7 mouse cellular contexts compared by ENCODE assay signal in the genomic region with DNA sequence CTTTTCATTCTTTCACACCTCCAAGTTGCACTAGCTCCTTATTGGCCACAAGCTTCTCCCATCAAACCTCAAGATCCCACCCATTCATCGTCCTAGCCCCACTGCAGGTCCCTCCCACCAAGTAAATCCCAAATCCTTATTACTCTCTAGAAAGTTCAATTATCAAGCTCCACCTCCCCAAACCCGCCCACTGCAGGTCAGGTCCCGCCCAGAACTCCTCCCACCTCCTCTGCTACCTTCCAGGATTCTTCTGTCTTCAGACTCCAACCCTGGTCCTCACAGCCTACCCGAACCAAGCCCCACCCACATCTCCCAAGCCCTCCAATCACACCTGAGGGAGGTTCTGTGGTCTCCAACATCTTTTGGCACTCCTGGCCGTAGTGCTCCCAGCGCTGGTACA. TPM values are rescaled to one million over a fixed set of nuclear protein-coding genes. Genes with fewer than 3 reads are reported as not detected.
A peak's percentile ranks its signal among the peaks of the same experiment; 100 is the strongest.
DNase-seq lines count a peak whose midpoint lies in the region; ATAC-seq lines count a peak whose summit lies in the region.

No protein-coding gene starts in this region.

- H3K9me3 ChIP-seq in embryonic facial prominence, embryonic 11.5 days (replicated peaks; ENCODE audit: control insufficient read depth, low read length), result no peaks in the 10 kb centered on the region
- H3K9me3 ChIP-seq in kidney, embryonic 15.5 days (replicated peaks), result no peaks in the 10 kb centered on the region
- peaks cover 2% of the 10 kb centered on the region; the same call in 1 of the 2 replicates for H3K9me3 ChIP-seq in midbrain, embryonic 11.5 days (ENCODE audit: control insufficient read depth, low read length)

- H3K27me3 ChIP-seq in embryonic facial prominence, embryonic 11.5 days (ENCODE audit: control insufficient read depth, insufficient read depth, low read length), result peaks cover 19% of the 10 kb centered on the region
- peaks cover 55% of the 10 kb centered on the region for H3K27me3 ChIP-seq in kidney, embryonic 15.5 days
- H3K27me3 ChIP-seq in midbrain, embryonic 11.5 days (ENCODE audit: control insufficient read depth, insufficient read depth, low read length), result peaks cover 32% of the 10 kb centered on the region

- peaks cover 2% of the 10 kb centered on the region for H3K4me1 ChIP-seq in embryonic facial prominence, embryonic 11.5 days (ENCODE audit: control insufficient read depth, insufficient read depth, low read length)
- H3K4me1 ChIP-seq in kidney, embryonic 15.5 days, result peaks cover 42% of the 10 kb centered on the region
- peaks cover 13% of the 10 kb centered on the region for H3K4me1 ChIP-seq in midbrain, embryonic 11.5 days (ENCODE audit: control insufficient read depth, insufficient read depth, low read length)

- H3K9ac ChIP-seq in embryonic facial prominence, embryonic 11.5 days (replicated peaks; ENCODE audit: low read length), result no peak overlapping the region
- H3K9ac ChIP-seq in kidney, embryonic 15.5 days, result no peak overlapping the region
- no peak overlapping the region for H3K9ac ChIP-seq in midbrain, embryonic 11.5 days (ENCODE audit: low read length)

- no peak overlapping the region for H3K4me3 ChIP-seq in embryonic facial prominence, embryonic 11.5 days (ENCODE audit: low read depth, low read length)
- H3K4me3 ChIP-seq in kidney, embryonic 15.5 days (replicated peaks), result peak overlapping the region; percentile 25
- no peak overlapping the region for H3K4me3 ChIP-seq in midbrain, embryonic 11.5 days (ENCODE audit: low read depth, low read length)

- peak; percentile 63 for DNase-seq in MN1 (ENCODE audit: low spot score)
- peak; percentile 65 for DNase-seq in embryonic facial prominence, embryonic 11.5 days (ENCODE audit: low spot score)
- DNase-seq in midbrain, embryonic 11.5 days (ENCODE audit: low spot score, missing footprints), result no peak
- DNase-seq in thymus, postnatal 0 days (ENCODE audit: low spot score), result no peak
- no peak for DNase-seq in cerebellum, adult 9-10 months
- DNase-seq in adrenal gland, postnatal 25 days, result no peak

- H3K4me2 ChIP-seq in embryonic facial prominence, embryonic 11.5 days (ENCODE audit: low read depth, low read length), result peak overlapping the region; percentile 17; the same call in 1 of the 2 replicates
- H3K4me2 ChIP-seq in kidney, embryonic 15.5 days, result peak overlapping the region; percentile 51
- H3K4me2 ChIP-seq in midbrain, embryonic 11.5 days, result 0 out of 2 replicates have a peak overlapping the region, but pooled peaks have one; percentile 11

- no peak overlapping the region for H3K27ac ChIP-seq in embryonic facial prominence, embryonic 11.5 days (replicated peaks; ENCODE audit: low read depth, low read length)
- no peak overlapping the region for H3K27ac ChIP-seq in kidney, embryonic 15.5 days
- no peak overlapping the region for H3K27ac ChIP-seq in midbrain, embryonic 11.5 days (ENCODE audit: low read depth, low read length)

- no peaks in the 10 kb centered on the region for H3K36me3 ChIP-seq in embryonic facial prominence, embryonic 11.5 days (replicated peaks; ENCODE audit: control insufficient read depth, insufficient read depth, low read depth, low read length)
- H3K36me3 ChIP-seq in kidney, embryonic 15.5 days, result no peaks in the 10 kb centered on the region
- no peaks in the 10 kb centered on the region for H3K36me3 ChIP-seq in midbrain, embryonic 11.5 days (ENCODE audit: control insufficient read depth, insufficient read depth, low read length)

- 0% methylated on average over 6 of the region's 6 CpGs for WGBS in embryonic facial prominence, embryonic 11.5 days
- 1% methylated on average over 6 of the region's 6 CpGs for WGBS in kidney, embryonic 15.5 days
- WGBS in midbrain, embryonic 11.5 days, result 1% methylated on average over 6 of the region's 6 CpGs

- ATAC-seq in embryonic facial prominence, embryonic 11.5 days (replicated peaks; ENCODE audit: insufficient number of reproducible peaks, low FRiP score, low TSS enrichment, low read depth), result peak; percentile 37; the same call in 1 of the 2 replicates
- ATAC-seq in kidney, embryonic 15.5 days (replicated peaks; ENCODE audit: low FRiP score), result peak; percentile 77
- ATAC-seq in midbrain, embryonic 11.5 days (ENCODE audit: low FRiP score), result no peak

RNA-seq across cellular contexts. Expression of a gene that starts 1.7 kb away (rescaled TPM):
- polyA plus RNA-seq in embryonic facial prominence, embryonic 11.5 days (2014; fragmentation: Nextera tagmentation; extraction: Ambion mirVana), result 0.15 and 0.77 TPM in 2 replicates
- 0.76 and 1.0 TPM in 2 replicates for polyA plus RNA-seq in kidney, embryonic 15.5 days (2015; fragmentation: Nextera tagmentation; extraction: Ambion mirVana)
- polyA plus RNA-seq in midbrain, embryonic 11.5 days (2014; fragmentation: Nextera tagmentation; extraction: Ambion mirVana), result 0.58 and 0.75 TPM in 2 replicates
- 0.10 and 0.25 TPM in 2 replicates for polyA plus RNA-seq in thymus, postnatal 0 days (2015; fragmentation: Nextera tagmentation; extraction: Ambion mirVana)
- total RNA-seq in adrenal gland, postnatal 25 days (2021), result 0.27 and 0.43 TPM in 2 replicates

RNA-seq across cellular contexts. Expression of a gene that starts 12.0 kb away (rescaled TPM):
- polyA plus RNA-seq in embryonic facial prominence, embryonic 11.5 days (2014; fragmentation: Nextera tagmentation; extraction: Ambion mirVana), result 2.1 and 2.3 TPM in 2 replicates
- polyA plus RNA-seq in kidney, embryonic 15.5 days (2015; fragmentation: Nextera tagmentation; extraction: Ambion mirVana), result 9.5 and 16.8 TPM in 2 replicates
- 1.5 and 1.9 TPM in 2 replicates for polyA plus RNA-seq in midbrain, embryonic 11.5 days (2014; fragmentation: Nextera tagmentation; extraction: Ambion mirVana)
- polyA plus RNA-seq in thymus, postnatal 0 days (2015; fragmentation: Nextera tagmentation; extraction: Ambion mirVana), result 5.7 and 6.1 TPM in 2 replicates
- total RNA-seq in adrenal gland, postnatal 25 days (2021), result 36.3 and 66.2 TPM in 2 replicates

RNA-seq across cellular contexts. Expression of a gene that starts 14.7 kb away (rescaled TPM):
- 157 and 171 TPM in 2 replicates for polyA plus RNA-seq in embryonic facial prominence, embryonic 11.5 days (2014; fragmentation: Nextera tagmentation; extraction: Ambion mirVana)
- polyA plus RNA-seq in kidney, embryonic 15.5 days (2015; fragmentation: Nextera tagmentation; extraction: Ambion mirVana), result 157 and 162 TPM in 2 replicates
- 156 and 160 TPM in 2 replicates for polyA plus RNA-seq in midbrain, embryonic 11.5 days (2014; fragmentation: Nextera tagmentation; extraction: Ambion mirVana)
- 154 and 164 TPM in 2 replicates for polyA plus RNA-seq in thymus, postnatal 0 days (2015; fragmentation: Nextera tagmentation; extraction: Ambion mirVana)
- total RNA-seq in adrenal gland, postnatal 25 days (2021), result 90.5 and 99.0 TPM in 2 replicates

RNA-seq across cellular contexts. Expression of a gene that starts 15.1 kb away (rescaled TPM):
- 9.4 and 9.7 TPM in 2 replicates for polyA plus RNA-seq in embryonic facial prominence, embryonic 11.5 days (2014; fragmentation: Nextera tagmentation; extraction: Ambion mirVana)
- 13.5 and 14.4 TPM in 2 replicates for polyA plus RNA-seq in kidney, embryonic 15.5 days (2015; fragmentation: Nextera tagmentation; extraction: Ambion mirVana)
- polyA plus RNA-seq in midbrain, embryonic 11.5 days (2014; fragmentation: Nextera tagmentation; extraction: Ambion mirVana), result 10.7 and 11.4 TPM in 2 replicates
- polyA plus RNA-seq in thymus, postnatal 0 days (2015; fragmentation: Nextera tagmentation; extraction: Ambion mirVana), result 10.1 and 11.5 TPM in 2 replicates
- total RNA-seq in adrenal gland, postnatal 25 days (2021), result 15.4 and 20.3 TPM in 2 replicates

RNA-seq across cellular contexts. Expression of a gene that starts 44.5 kb away (rescaled TPM):
- 7.4 and 7.7 TPM in 2 replicates for polyA plus RNA-seq in embryonic facial prominence, embryonic 11.5 days (2014; fragmentation: Nextera tagmentation; extraction: Ambion mirVana)
- 16.1 and 16.3 TPM in 2 replicates for polyA plus RNA-seq in kidney, embryonic 15.5 days (2015; fragmentation: Nextera tagmentation; extraction: Ambion mirVana)
- 9.4 and 9.5 TPM in 2 replicates for polyA plus RNA-seq in midbrain, embryonic 11.5 days (2014; fragmentation: Nextera tagmentation; extraction: Ambion mirVana)
- 16.4 and 16.6 TPM in 2 replicates for polyA plus RNA-seq in thymus, postnatal 0 days (2015; fragmentation: Nextera tagmentation; extraction: Ambion mirVana)
- total RNA-seq in adrenal gland, postnatal 25 days (2021), result 11.7 and 15.1 TPM in 2 replicates

Comparison
In these comparisons a context has a peak if more than half of its experiments do, and no peak if none do; other contexts are left out.
1. DNase-seq: peak in MN1 (single experiment) and embryonic facial prominence, embryonic 11.5 days (single experiment); none in midbrain, embryonic 11.5 days (single experiment), thymus, postnatal 0 days (single experiment), cerebellum, adult 9-10 months (single experiment) and adrenal gland, postnatal 25 days (single experiment).
2. Peak in every context shown above with its lines, with median percentiles within 50 percentile points of each other: H3K4me2 ChIP-seq.